Mouse (Mus musculus) adrenal gland, postnatal 25 days (tissue): Measurements from ENCODE around the gene Rae1. TPM values are rescaled to one million over a fixed set of nuclear protein-coding genes. Genes with fewer than 3 reads are reported as not detected.
A peak's percentile ranks its signal among the peaks of the same experiment; 100 is the strongest.

ENCODE experiments used
- DNase-seq: peaks from one replicate; pipeline ENCODE4 v3.0.0; 2021; ENCODE audit warnings: mixed read lengths
- total RNA-seq: library from RNA; stranded (reverse); gene quantifications from 2 replicates; pipeline ENCODE4 v1.2.3, GENCODE M21; 2021

Gene Rae1
- total RNA-seq, 1 experiment from 2014 or later: 65.9 TPM

GRCm38 (mm10) chr2:172996207-172996606 lies 3.7 kb upstream of the Rae1 start:
- peak; percentile 80 for DNase-seq

DNA sequence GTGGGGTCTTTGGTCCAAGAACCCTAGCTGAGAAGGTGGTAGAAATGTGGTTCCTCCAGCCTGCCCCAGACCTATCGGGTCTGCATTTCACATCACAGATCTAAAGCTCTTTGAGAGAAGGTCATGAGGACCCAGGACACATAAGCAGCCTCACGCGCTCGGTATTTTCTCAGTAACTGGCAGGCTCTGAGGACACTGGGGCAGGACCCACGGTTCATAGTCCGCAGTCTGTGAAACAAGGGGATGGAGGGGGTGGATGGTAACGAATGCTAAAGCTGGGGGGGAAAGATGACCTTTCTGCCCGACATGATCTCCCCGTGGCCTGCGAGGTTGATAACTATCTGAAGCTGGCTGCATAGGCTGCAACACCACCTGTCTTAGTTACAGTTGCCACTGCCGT lies 2.2 kb upstream of the Rae1 start:
- DNase-seq: no peak

GRCm38 (mm10) chr2:172998478-172998877 lies 1.4 kb upstream of the Rae1 start:
- DNase-seq: no peak

DNA sequence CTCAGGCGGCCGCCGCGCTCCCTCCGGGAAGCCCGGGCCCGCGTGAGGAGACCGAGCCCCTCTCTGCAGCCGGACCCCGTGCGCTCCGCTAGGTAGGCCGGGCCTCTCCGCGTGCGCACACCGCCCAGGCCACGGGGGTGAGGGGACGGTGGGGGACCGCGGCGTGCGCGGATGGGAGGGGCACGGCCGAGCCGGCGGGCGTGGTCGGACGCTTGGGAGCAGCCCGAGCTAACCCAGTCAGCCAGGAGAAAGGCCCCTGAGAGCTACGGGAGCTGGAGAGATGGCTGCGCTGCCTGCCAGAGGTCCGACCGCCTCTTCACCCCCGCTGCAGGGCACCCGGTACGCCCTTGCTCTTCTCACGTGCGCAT lies 352 bp downstream of the Rae1 start:
- DNase-seq: peak; percentile 71

DNA sequence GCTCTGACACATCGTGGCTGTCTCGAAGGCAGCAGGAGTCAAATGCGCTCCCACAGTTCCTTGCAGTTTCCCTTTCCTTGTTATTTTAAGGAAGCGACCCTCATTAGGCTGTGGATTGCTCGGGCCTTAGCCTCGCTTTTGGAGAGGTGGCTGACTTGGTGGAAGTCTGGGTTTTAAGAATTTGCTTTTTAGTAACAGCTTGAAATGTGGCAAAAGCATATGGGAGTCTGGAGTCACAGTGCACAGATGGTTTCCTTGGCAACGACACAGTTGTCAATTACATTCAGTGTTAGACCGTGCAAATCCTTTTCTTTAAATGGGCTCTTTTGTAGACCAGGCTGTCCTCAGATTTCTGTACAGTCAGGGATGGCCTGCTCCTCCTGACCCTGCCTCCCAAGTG lies 1.0 kb downstream of the Rae1 start:
- DNase-seq: no peak

GRCm38 (mm10) chr2:173003737-173004136 lies 3.8 kb downstream of the Rae1 start:
- no peak for DNase-seq

GRCm38 (mm10) chr2:173010220-173010717 lies 10.4 kb downstream of the Rae1 start:
- DNase-seq: no peak

- DNase-seq: no peak
Observed at GRCm38 (mm10) chr2:173011440-173011839, 11.5 kb downstream of the Rae1 start.

DNA sequence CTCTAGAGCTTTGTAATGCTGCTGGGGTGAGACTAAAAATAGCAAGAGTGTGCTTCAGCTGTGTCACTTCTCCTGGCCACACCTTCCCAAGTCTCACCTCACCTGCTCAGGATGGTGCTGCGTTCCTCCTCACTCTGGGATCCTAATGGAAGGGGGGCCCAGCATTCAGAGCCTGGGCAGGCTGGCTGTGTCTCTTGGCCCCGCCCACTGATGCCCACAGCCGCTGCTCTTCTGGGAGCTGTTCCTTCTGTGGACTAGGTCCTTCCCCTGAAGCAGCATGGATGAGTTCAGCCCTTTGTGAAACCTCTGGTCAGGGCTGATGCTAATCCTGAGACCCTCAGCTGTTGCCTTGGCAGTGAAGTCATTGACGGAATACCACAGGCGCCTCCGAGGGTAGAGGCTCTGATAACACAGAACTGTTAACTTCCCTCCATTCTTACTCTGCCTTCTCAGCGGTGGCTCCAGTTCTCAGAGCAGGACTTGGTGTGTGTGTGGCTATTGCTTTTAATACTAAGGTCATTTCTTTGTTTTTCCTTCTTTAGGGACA lies 14.9 kb downstream of the Rae1 start:
- no peak for DNase-seq

DNA sequence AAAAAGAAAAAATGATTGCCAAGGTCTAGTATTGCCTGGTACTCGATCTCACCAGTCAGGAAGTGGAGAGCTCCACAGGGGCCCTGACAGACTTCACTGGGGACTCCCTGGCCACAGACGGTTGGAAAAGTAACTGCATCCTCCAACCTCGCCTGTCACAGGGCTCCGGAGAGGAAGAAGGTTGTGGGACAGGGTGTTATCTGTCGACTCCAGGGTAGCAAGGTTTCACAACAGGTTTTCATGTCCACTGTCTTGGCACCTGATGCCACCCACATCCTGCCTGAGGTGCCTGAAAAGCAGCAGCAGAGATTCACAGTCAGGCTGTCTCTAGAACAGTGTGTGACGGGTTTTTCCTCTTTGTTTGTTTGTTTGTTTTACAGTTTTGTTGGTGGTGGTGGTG lies 18.0 kb downstream of the Rae1 start:
- no peak for DNase-seq

GRCm38 (mm10) chr2:173018618-173019017 lies 18.7 kb downstream of the Rae1 start:
- peak; percentile 72 for DNase-seq

DNA sequence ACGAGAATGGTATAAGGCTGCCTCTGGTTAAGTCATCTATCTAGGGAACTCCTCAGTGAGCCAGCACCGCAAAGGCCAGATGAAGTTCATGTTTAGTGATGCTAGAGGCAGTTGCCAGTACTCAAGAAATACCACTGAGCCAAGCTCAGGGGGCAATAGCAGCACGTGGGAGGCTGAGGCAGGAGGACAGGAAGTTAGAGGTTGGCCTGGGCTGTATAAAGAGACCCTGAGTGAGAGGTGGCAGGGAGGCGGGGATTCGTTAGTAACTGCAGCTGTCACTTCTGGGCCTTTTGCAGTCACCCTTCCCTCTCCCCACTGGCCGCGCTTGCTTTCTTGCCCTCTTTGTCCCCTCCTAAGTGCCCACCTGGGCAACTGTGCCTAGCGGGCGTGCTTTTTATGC lies 19.4 kb downstream of the Rae1 start:
- no peak for DNase-seq

- peak; percentile 94 for DNase-seq
Observed at GRCm38 (mm10) chr2:173019790-173020189, 19.9 kb downstream of the Rae1 start.

GRCm38 (mm10) chr2:173020430-173020829 lies 20.5 kb downstream of the Rae1 start, which contains the start of gene Rbm38:
Gene Rbm38 (plus strand): TSS chr2:173020498.
- DNase-seq: no peak

DNA sequence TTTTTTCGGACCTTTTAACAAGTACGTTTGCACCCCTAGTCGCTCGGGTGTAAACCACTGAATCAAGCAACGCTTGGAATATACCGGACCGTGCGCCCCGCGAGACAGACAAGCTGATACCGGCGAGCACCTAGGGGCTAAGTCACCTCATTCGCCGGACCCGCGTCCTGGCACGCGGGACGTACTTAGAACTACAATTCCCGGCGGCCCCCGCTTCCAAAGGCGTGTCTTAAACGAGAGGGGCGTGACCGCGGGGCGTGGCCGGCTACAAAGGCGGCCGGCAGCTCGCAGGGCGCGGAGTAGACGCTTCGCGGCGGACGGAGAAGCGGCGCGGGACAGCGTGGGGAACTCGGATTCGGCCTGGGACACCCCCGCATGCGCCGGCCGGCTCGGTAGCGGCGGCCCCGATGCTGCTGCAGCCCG lies 21.7 kb downstream of the Rae1 start:
- DNase-seq: peak; percentile 94

DNA sequence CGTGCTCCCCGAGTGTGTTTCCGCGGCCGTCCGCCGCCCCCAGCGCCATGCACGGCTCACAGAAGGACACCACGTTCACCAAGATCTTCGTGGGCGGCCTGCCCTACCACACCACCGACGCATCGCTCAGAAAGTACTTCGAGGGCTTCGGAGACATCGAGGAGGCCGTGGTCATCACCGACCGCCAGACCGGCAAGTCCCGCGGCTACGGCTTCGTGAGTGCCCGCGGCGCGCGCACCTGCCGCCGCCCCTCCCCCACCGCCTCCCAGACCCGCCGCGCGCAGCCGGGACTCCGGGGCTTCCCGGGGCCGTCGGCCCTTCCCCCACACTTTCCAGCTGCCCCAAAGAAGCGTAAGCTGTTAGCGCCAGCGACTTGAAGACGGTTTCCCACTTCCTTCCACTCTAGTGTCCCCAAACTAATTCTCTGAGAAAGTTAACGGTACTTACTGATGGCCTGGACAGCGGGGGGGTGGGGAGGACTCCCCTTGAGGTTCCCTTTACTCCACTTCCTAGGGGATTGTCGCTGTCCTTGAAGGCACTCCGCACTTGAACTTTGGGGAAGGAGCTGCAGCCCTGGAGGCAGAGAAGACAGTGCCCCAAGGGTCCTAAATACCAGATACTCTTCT lies 22.3 kb downstream of the Rae1 start:
- peak; percentile 56 for DNase-seq

DNA sequence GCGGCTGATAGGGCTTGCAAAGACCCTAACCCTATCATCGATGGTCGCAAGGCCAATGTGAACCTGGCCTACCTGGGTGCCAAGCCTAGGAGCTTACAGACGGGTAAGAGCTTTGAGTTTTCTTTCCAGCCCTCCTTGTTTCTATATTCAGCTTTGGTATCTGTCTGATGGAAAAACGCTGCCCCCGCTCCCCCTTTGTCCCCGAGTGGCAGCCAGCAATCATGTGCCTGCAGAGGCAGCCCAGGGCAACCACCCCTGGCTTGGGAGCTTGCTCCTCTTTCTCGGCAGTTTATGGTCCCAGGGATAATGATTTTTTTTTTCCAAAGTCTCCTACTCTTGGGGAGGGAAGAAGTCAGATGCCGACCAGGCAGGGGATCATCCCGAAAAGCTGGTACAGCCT lies 22.9 kb downstream of the Rae1 start:
- no peak for DNase-seq

DNA sequence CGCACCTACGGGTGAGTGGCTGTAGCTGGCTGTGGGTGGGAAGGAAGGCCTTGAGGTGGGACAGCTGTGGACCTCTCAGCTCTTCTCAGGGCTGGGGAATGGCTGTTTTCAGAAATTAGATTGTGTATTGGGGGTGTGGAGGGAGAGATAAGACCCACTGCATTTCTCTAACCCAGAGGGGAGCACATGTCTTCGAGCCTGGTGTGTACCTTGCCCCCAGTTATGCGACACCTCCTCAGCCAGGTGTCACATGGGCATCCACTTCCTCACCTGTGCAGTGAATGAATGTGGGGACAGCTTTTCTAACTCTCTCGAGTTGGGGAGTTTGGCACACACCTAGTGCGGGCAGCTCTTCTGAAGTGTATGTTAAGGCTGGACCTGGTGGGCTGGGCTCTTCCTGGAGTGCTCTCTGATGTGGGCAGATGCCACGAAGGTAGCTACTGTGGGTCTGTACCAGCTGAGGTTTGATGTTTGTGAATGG lies 23.5 kb downstream of the Rae1 start:
- no peak for DNase-seq

- DNase-seq: no peak
Observed at GRCm38 (mm10) chr2:173023966-173024365, 24.0 kb downstream of the Rae1 start.

DNA sequence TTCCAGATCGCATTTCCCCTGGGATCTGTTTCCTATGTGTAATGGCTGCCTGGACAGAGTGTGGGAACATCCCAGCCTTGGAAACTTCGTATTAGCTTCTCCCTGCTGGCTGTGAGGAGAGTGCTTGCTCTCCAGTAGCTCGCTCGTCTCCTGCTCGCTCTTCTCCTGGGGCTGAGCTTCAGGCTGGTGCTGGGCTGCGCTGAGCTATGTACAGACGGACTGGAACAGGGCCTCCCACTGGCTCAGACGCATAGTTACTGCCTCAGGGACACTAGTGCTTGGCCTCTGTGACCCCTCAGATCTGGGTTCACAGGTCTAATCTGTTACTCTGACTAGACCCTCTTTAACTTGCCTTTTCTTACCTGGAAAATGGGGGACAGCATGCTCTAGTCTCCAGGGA lies 24.5 kb downstream of the Rae1 start:
- DNase-seq: no peak

- no peak for DNase-seq
Observed at GRCm38 (mm10) chr2:173024938-173025337, 25.0 kb downstream of the Rae1 start.

- no peak for DNase-seq
Observed at GRCm38 (mm10) chr2:173026286-173026685, 26.4 kb downstream of the Rae1 start.

DNA sequence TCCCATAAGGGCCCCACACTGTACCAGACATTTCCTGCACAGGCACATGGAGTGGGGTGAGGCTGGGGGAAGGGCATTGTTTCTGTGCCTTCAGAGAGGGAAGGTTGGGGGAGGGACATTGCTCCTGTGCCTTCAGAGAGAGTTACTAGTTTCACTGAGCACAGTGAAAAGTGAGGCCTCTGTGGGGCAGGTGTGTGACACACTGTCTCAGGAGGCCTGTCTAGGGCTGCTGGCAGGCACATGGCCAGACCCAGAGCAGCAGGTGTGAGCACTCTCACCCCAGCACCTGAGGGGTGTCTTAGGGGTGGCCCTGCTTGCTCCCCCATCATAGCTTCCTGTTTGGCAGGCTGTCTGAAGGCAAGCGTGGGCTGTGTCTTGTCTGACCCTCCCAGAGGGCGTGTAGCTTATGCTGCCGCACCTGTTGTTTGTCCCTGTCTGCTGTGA lies 26.8 kb downstream of the Rae1 start:
- DNase-seq: no peak

DNA sequence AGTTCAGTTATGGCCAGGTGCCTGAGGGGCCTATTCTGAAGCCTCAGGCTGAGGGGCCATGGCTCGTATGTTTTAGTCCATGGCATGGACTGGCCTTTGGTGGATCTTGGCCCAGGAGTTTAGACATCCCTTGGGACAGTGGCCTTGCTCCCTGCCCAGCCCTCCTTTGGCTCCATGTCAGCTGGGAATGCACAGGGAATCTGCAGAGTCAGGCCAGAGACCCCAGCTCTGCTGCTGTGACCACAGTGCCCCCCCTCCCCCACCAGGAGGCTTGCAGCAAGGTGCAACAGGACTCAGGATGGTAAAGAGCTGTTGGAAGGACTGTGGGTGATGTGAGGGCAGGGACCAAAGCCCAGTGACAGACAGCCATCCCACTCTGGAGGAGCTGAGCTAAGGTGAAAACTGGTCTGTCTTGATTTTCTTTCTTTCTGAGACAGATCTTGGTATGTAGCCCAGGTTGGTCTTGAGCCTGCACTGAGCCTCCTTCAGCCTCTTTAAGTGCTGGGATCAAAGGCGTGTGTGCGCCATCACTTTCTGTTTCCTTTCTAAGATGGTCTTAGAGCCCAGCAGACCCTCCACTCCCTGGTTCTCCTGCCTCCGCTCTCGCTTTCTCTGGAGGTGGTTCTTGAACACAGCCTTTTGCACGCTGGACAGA lies 27.4 kb downstream of the Rae1 start:
- DNase-seq: no peak
